Mouse (Mus musculus): ENCODE measurements around the gene Myo1d. TPM values are rescaled to one million over a fixed set of nuclear protein-coding genes. Genes with fewer than 3 reads are reported as not detected.
A peak's percentile ranks its signal among the peaks of the same experiment; 100 is the strongest.

The Myo1d gene
- total and polyA plus RNA-seq, 3 experiments = 15.9 to 81.1 (median 41.7) TPM

DNA sequence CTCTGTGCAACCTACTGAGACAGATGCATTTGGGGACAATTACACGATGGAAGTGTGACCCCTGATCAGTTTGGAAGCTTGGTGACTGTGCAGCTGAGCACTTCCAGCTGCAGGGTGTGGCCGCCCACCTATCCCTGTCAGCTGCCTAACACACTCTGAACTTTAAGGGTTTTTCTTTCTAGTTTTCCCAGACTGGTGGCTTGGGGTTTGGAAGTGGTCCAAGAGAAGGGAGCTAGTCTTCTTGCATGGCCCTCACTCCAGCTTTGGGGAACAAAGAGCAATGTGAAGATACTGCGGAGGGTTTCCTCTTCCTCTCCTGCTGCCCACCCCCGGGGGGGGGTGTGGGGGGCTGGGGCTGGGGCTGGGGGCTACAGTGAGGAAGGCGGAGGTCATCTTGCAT is 300.4 kb downstream of the Myo1d start:
- TF ChIP-seq KAT2A (conservative IDR thresholded peaks at IDR 0.05; ENCODE audit: low read depth, low read length) (no peak), POLR2A (IDR thresholded peaks at IDR 0.05; ENCODE audit: control insufficient read depth in 1 of 2, insufficient read depth in 1 of 2, low read depth in 1 of 2, low read length in 2 of 2, poor library complexity in 1 of 2) (no peak), ELF1 (IDR thresholded peaks at IDR 0.05; ENCODE audit: low read depth, low read length) (no peak), EP300 (IDR thresholded peaks at IDR 0.05; ENCODE audit: low read depth in 1 of 2, low read length in 2 of 2) (peak in 1 of 2 experiments; percentile 11; a peak in 1 of 4 replicates), CHD2 (IDR thresholded peaks at IDR 0.05; ENCODE audit: low read length) (no peak), BHLHE40 (IDR thresholded peaks at IDR 0.05; ENCODE audit: borderline replicate concordance, low read depth, low read length) (no peak), USF1 (IDR thresholded peaks at IDR 0.05; ENCODE audit: low read depth, low read length) (no peak), POLR2AphosphoS2 (IDR thresholded peaks at IDR 0.05; ENCODE audit: low read length) (no peak), ETS1 (IDR thresholded peaks at IDR 0.05; ENCODE audit: low read depth, low read length) (peak; percentile 67), GABPA (IDR thresholded peaks at IDR 0.05; ENCODE audit: low read depth, low read length) (no peak), MYB (IDR thresholded peaks at IDR 0.05; ENCODE audit: low read depth, low read length) (no peak), POLR2AphosphoS5 (IDR thresholded peaks at IDR 0.05; ENCODE audit: borderline replicate concordance, low read depth, low read length) (no peak), NELFE (IDR thresholded peaks at IDR 0.05; ENCODE audit: low read depth, low read length) (no peak)
- Histone ChIP-seq H3K4me3 (ENCODE audit: control insufficient read depth in 1 of 2, insufficient read depth in 1 of 2, low read depth in 2 of 2, low read length in 2 of 2) (no peak overlapping the region), H3K27ac (ENCODE audit: control insufficient read depth, low read depth, low read length) (no peak overlapping the region), H3K9me3 (replicated peaks; ENCODE audit: insufficient read depth, low read length) (no peaks in the 10 kb centered on the region), H3K27me3 (ENCODE audit: control insufficient read depth in 1 of 2, insufficient read depth in 2 of 2, low read length in 2 of 2) (no peaks in the 10 kb centered on the region), H3K4me1 (ENCODE audit: control insufficient read depth in 1 of 2, insufficient read depth in 2 of 2, low read length in 2 of 2) (peaks cover 0 to 17% of the 10 kb centered on the region in 2 experiments; a peak in 1 of 4 replicates), H3K36me3 (ENCODE audit: control insufficient read depth in 1 of 2, insufficient read depth in 2 of 2, low read length in 2 of 2) (peaks cover 0 to 8% of the 10 kb centered on the region in 2 experiments; a peak in 2 of 4 replicates), H3K79me2 (ENCODE audit: control insufficient read depth, insufficient read depth, low read length, poor library complexity) (peaks cover 2% of the 10 kb centered on the region; the same call in 1 of the 2 replicates), H3K9ac (ENCODE audit: control insufficient read depth, low read depth, low read length, poor library complexity, severe bottlenecking) (no peak overlapping the region)
- peak; percentile 51 for DNase-seq (ENCODE audit: low read depth, low spot score)

DNA sequence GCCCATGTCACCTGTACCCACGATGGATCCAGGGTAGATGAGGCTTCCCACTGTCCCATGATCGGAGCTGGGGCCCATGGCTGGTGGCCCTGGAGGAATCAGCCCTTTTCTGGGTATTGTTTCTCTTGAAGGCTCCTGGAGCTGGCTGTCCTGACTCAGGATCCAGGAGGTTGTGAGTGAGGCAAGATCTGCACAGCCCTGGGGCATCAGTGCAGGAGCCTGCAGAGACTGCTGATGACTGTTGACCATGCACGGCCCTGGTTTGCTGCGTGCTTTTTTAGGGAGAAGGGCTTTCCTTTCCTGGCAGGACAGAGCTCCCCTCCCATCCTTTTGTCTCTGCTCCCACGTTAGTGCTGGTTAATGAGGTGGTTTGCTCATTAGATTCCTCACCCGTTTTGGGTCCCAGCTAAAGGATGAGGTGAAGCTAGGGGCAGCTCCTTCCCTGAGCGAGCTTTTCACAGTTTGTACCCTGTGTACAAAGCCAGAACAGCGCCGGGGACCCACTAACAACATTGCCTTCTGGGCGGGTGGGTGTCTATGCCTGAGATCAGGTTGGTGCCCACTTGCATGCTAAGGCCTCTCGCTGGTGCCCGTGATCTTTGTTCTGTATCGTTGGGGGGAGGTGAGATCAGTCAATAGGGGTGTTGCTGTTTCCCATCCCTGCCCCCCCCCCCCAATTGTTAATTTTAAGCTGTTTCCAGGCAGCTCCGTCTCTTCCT is 301.0 kb downstream of the Myo1d start:
- Histone ChIP-seq H3K27me3 (ENCODE audit: control insufficient read depth in 1 of 2, insufficient read depth in 2 of 2, low read length in 2 of 2) (no peaks in the 10 kb centered on the region), H3K27ac (ENCODE audit: control insufficient read depth, low read depth, low read length) (no peak overlapping the region), H3K4me1 (ENCODE audit: control insufficient read depth in 1 of 2, insufficient read depth in 2 of 2, low read length in 2 of 2) (peaks cover 0 to 17% of the 10 kb centered on the region in 2 experiments; a peak in 1 of 4 replicates), H3K36me3 (ENCODE audit: control insufficient read depth in 1 of 2, insufficient read depth in 2 of 2, low read length in 2 of 2) (peaks cover 0 to 10% of the 10 kb centered on the region in 2 experiments; a peak in 2 of 4 replicates), H3K9ac (ENCODE audit: control insufficient read depth, low read depth, low read length, poor library complexity, severe bottlenecking) (no peak overlapping the region), H3K79me2 (ENCODE audit: control insufficient read depth, insufficient read depth, low read length, poor library complexity) (peaks cover 2% of the 10 kb centered on the region; the same call in 1 of the 2 replicates), H3K9me3 (replicated peaks; ENCODE audit: insufficient read depth, low read length) (no peaks in the 10 kb centered on the region), H3K4me3 (ENCODE audit: control insufficient read depth in 1 of 2, insufficient read depth in 1 of 2, low read depth in 2 of 2, low read length in 2 of 2) (no peak overlapping the region)
- TF ChIP-seq MYC (IDR thresholded peaks at IDR 0.05; ENCODE audit: low read depth, low read length) (no peak), CTCF (IDR thresholded peaks at IDR 0.05 in 2 of 3, conservative IDR thresholded peaks at IDR 0.05 in 1 of 3; ENCODE audit: control insufficient read depth in 1 of 3, insufficient read depth in 1 of 3, low read depth in 2 of 3, low read length in 3 of 3, poor library complexity in 1 of 3, severe bottlenecking in 1 of 3) (no peak), ZKSCAN1 (IDR thresholded peaks at IDR 0.05; ENCODE audit: low read depth, low read length) (no peak), POLR2A (IDR thresholded peaks at IDR 0.05; ENCODE audit: control insufficient read depth in 1 of 2, insufficient read depth in 1 of 2, low read depth in 1 of 2, low read length in 2 of 2, poor library complexity in 1 of 2) (no peak), TCF12 (IDR thresholded peaks at IDR 0.05; ENCODE audit: low read depth, low read length) (no peak), ETS1 (IDR thresholded peaks at IDR 0.05; ENCODE audit: low read depth, low read length) (no peak), ZNF384 (IDR thresholded peaks at IDR 0.05; ENCODE audit: low read depth, low read length) (no peak), KAT2A (conservative IDR thresholded peaks at IDR 0.05; ENCODE audit: low read depth, low read length) (no peak), USF1 (IDR thresholded peaks at IDR 0.05; ENCODE audit: low read depth, low read length) (no peak), MYB (IDR thresholded peaks at IDR 0.05; ENCODE audit: low read depth, low read length) (no peak), ZMIZ1 (IDR thresholded peaks at IDR 0.05; ENCODE audit: low read depth, low read length) (no peak), GATA1 (IDR thresholded peaks at IDR 0.05; ENCODE audit: low read depth, low read length) (no peak), POLR2AphosphoS5 (IDR thresholded peaks at IDR 0.05; ENCODE audit: borderline replicate concordance, low read depth, low read length) (no peak), SMC3 (IDR thresholded peaks at IDR 0.05; ENCODE audit: low read depth, low read length) (no peak)
- no peak for DNase-seq (ENCODE audit: low read depth, low spot score)

Data from MEL (cell line).